Mouse (Mus musculus) mature B cell (primary cell): ENCODE measurements around the gene Necap2.

Experiments
- in situ Hi-C: fragments of 300-500 bp; cut with MboI; formaldehyde crosslinking; loops from 2 replicates; pipeline ENCODE4 v1.14.3; 2019

The Necap2 gene

DNA sequence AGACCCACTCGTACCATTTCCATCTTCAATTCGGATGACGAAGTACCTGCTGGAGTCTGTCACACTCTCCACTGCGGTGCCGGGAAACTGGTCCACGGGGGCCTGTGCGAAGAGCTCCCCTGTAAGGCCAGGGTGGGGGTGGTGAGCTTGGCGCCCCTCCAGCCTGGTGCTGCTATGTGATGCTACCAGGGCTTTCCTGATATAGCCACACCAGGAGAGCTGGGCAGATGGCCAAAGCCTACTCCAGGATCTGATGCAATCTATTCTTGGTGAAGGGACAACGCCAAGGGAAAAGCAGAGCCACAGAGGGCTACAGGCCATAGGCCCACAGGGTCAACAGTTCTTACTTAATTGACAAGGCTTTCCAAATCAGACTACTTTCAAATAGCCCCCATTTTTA is 4.5 kb downstream of the Necap2 start:
- in situ Hi-C loops, result no loop called here

- in situ Hi-C loops, result no loop called here
Observed at GRCm38 (mm10) chr4:141072502-141072901, 5.7 kb downstream of the Necap2 start.

GRCm38 (mm10) chr4:141069731-141070130 is 8.4 kb downstream of the Necap2 start:
- in situ Hi-C loops, result no loop called here

DNA sequence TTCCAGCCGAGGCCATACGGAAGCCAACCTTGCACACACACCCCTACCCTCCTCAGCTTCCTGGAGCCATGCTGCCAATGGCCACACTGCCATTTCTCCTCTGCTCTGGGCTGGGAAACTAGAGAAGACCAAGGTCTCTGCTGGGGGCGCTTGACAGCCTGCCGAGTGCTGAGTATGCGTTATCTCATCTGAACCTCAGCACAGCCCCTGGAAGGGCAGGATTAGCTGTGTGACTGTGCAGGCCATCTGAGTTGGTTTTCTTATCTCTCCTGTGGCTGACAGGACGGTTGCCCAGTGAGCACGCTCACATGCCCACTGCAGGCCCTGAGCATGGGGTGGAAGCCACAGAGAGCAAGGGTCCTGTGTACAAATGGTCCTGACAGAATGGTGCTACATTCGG is 9.5 kb downstream of the Necap2 start:
- in situ Hi-C loops, result no loop called here

DNA sequence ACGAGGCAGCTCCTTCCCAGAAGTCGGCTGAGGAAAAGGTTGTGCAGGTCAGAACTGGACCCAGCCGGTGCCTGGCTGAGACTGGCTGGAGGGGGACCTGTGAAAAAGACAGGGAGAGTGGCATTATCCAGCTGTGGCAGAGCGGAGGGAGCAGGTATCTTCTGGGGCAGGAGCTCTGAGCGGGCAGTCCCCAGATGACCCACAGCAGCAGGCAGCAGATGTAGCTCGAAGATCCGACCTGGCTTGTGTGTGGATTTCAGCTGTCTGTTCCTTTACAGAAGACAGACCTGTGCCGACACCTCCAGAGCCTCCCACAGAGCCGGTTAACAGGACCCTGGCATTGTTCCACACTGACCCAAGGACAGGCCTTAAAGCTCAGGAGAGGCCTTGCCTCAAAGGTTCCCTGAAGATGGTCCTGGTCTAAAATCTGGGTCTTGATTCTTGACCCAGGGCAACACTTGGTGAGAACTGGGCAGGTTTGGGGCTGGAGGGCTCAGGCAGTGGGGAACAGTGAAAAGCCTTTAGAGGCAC is 10.6 kb downstream of the Necap2 start:
- in situ Hi-C loops, result no loop called here

DNA sequence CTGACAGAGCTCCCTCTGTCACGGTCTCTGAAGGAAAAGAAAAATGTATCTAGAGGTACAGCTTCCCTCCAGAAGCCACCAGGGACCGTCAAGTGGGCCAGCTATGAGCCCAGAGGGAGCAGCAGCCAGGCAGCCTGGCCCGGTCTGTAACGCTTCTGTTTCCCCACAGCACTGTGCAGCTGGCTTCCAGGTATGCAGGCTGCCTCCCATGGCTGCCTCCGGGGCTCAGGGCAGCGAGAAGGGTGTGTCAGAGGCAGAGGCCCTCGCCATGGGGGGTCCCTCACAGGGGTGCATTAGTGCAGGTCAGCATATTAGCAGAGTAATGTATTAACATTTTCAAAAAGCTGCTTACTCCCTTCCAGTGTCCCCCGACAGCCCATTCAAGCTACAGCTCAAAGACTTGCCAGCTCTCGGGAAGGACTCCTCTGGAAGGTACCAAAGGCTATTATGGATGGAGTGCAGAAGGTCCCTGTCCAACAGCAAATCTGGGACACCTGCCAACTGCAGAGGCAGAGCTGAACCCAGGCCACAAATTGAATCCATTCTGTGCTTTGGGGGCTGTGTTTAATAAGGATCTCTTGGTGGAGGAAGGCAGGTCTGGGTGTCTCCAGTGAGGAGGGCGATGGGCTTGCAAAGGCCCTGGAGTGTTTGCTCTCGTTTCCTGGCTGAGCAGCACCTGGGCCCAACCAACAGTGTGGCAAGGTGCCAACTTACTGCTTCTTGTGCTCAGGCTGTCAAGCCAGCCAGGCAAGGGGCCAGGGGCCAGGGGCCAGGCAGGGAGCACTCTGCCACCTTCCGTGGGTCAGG is 11.2 kb downstream of the Necap2 start:
- in situ Hi-C loops, result no loop called here

- in situ Hi-C loops, result no loop called here
Observed at GRCm38 (mm10) chr4:141065123-141065522, 13.0 kb downstream of the Necap2 start.

DNA sequence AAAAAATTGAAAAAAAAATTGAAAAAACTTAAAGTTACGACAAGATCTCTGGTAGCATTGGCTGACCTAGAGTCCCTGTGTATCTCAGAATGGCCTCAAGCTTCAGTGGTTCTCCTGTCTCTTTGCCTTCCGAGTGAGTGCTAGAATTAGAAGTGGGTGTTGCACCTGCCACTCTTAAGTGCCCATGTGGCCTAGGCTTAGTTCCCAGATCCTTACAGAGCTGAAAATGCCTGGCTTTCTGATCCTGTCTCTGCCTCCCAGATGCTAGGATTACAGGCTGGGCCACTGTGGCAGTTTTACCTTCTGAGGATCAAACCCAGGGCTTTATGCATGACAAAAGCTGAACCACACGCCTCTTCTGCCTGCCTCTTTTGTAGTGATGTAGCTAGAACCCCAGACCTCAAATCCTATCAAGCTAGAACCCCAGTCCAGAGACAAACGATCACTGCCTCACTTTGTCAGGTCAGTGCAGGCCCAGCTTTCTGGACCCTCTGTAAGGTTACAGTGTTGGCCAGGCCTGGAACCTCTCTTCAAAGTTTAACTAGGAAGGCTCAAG is 14.0 kb downstream of the Necap2 start:
- in situ Hi-C loops, result no loop called here

DNA sequence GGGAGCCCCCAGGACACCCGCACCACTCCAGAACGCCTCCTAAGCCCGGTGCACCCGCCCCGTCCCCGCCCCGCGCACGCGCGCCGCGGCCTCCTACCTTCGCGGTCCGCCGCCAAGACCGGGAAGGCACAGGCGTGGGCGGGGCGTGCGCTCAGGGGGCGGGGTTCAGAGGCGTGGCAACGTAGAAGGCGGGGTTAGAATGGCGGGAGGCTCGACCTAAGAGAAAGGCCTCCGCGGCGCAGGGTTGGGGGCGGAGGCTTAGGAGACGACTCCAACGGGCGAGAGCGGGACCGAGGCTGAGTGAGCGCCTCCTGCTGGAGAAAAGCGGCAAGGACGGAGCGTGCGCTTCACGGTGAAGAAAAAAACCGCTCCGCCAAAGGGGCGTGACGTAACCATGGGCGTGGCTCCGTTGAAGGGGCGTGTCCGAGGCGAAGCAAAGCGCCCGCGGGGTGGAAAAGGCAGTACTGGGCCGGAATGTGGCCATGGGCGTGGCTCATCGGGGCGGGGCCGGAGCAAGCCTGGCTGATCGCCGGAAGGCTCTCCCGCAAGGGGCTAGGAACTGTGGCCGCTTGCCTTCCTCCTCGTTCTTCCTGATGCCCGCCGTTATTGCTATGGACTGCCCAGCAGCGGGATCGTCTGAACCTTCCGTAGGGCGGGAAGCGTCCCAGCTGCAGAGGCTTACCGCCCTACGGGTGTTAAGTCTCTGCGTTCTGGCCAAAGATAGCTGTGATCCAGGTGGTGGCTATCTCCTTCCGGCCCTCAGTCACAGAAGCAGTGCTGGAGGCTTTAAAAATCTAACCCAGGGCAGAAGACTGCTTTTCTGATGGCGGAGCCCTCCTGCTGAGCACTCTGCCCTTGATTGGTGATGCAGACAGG is 17.5 kb downstream of the Necap2 start, which contains the start of gene Crocc:
Crocc (minus strand) TSS at position 125 of the 876 bp plus-strand sequence.
- in situ Hi-C loops, result no loop called here

GRCm38 (mm10) chr4:141059616-141060425 is 18.3 kb downstream of the Necap2 start:
- in situ Hi-C loops, result no loop called here

DNA sequence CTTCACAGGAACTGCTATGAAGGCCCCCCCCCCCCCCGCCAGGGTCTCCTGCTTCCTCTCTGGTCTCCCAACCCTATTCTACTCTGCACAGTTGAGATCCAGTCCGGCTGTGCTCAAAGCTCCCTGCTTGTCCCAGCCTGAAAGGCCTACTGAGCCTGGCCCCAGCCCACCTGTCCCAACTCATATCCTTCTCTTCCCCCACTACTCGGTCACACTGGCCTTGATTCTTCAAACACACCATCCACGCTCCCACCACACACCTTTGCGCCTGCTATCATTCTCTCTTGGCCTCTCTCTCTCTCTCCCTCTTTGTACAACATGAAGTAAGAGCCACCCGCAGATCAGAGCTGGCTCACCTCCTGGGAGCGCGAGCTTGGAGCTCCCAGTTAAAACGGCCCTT is 19.3 kb downstream of the Necap2 start:
- in situ Hi-C loops, result no loop called here

GRCm38 (mm10) chr4:141056970-141057369 is 21.2 kb downstream of the Necap2 start:
- in situ Hi-C loops, result no loop called here

GRCm38 (mm10) chr4:141053568-141054161 is 24.5 kb downstream of the Necap2 start:
- in situ Hi-C loops, result no loop called here

DNA sequence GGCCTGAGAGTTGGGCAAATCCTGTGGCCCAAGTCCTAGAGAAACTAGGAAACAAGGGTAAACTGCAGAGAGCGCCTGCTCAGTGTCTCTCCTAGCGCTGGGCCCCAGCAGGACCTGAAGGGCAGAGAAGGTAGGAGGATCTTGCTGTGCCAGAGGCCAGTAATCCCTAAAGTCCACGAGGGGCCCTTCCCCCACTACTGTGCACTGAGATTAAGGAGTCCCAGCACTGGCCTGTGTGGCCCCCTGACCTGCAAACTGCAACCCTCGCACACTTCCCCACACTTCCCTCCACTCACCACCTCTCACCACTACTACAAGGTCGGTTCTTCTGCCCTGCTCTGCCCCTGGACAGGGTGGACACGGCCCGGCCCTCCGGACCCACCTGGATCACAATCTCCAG is 25.0 kb downstream of the Necap2 start:
- in situ Hi-C loops, result no loop called here

- in situ Hi-C loops, result no loop called here
Observed at GRCm38 (mm10) chr4:141052442-141052841, 25.7 kb downstream of the Necap2 start.

- in situ Hi-C loops, result no loop called here
Observed at GRCm38 (mm10) chr4:141049476-141049835, 28.7 kb downstream of the Necap2 start.

DNA sequence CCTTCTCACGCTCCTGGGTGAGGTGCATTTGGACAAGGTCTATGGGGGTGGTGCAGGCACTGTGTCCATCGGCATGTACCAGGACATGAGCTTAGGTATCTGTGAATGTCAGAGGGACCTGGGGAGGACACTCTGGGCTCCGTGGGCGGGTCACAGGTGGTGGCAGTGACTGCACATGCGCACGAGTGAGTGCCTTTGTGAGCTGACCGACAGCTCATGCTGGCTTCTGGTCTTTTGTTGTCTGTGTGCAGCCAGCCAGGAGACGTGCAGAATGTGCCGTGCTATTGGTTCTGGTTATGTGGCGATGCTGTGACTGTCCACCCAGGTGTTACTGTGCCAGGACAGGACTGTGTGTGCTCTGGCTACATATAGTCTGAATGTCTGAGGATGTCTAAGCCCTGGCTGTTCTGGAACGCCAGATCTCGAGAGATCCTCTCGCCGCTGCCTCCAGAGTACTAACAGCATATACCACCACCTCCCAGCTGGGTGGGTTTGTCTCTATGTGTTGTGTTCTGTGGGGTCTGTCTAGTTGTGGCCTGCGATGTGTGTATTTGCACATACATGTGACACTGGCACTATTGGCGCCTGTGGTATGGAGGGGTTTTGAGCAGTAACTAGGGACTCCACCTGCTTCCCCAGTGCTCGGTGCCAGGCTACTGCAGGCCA is 29.2 kb downstream of the Necap2 start:
- in situ Hi-C loops, result no loop called here

DNA sequence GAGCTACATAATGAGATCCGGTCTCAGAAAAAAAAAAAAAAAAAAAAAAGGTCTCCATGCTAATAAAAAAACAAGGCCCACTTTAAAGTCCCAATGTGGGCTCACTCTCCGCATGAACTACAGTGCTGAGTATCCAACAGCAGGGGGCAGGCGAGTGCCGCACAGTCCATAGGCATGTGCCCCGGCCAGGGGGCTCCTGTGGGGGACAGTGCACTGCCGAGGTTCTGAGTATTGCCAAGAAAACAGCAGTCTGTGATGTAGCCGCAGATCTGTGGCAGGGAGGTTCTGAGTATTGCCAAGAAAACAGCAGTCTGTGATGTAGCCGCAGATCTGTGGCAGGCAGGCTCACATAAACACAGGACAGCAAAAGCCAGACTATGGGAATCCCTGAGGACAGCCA is 33.3 kb downstream of the Necap2 start:
- in situ Hi-C loops, result no loop called here

DNA sequence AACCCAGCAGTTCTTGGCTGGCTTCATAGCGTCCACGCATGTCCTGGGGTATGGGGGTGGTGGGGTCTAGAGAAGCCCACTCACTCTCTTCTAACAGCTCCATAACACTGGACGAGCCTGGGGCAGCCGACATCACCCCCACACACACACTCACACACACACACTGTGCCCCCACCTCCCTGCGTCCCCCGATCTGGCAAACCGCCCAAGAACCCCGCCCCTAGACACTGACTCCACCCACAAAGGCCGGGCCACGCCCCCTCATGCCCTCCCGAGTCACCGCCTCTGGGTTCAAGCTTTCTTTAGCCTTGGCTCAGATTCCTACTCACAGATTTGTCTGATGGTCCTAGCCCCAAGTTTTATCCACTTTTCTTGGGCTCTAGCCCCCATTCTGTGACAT is 37.0 kb downstream of the Necap2 start:
- in situ Hi-C loops, result no loop called here
